In the genomic region with DNA sequence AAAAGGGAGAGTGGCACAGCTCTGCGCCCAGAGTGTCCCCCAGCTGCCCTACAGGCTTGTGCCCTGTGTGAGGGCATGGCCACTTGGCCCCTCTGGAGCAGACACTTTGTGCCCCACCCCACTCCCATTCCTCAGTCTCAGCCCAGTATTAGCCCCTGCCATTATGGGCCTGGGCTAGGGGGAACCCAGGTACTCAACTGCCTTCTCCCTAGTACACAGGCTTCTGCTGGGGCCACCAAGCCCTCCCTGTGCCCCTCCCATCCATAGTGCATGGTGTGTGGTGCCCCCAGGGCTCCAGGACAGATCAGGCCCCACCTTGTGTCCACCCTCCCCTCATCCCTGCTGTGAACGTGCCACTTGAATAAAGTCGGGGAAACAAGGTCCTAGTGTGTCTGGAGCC, we compare ENCODE assay signal across 18 mouse cellular contexts. TPM values are rescaled to one million over a fixed set of nuclear protein-coding genes. Genes with fewer than 3 reads are reported as not detected.
"Had no signal": no experiment of that assay in that cellular context is flagged by ENCODE, and none has a peak within 500 bp of the region (broad histone marks: within the 10 kb centered on the region; RNA-seq: fewer than 3 reads in every experiment).

No protein-coding gene starts in this region.

- H3K27ac ChIP-seq: kidney, embryonic 15.5 days; left cerebral cortex, adult 2 months; liver, embryonic 15.5 days; midbrain, embryonic 15.5 days had no signal

- ATAC-seq: lung, postnatal 0 days; midbrain, embryonic 15.5 days had no signal

- H3K4me3 ChIP-seq: kidney, embryonic 15.5 days; left cerebral cortex, adult 2 months; liver, embryonic 15.5 days; midbrain, embryonic 15.5 days had no signal

- H3K4me2 ChIP-seq: kidney, embryonic 15.5 days; liver, embryonic 15.5 days; midbrain, embryonic 15.5 days had no signal

- H3K4me1 ChIP-seq: kidney, embryonic 15.5 days; liver, embryonic 15.5 days; midbrain, embryonic 15.5 days had no signal

- H3K27me3 ChIP-seq: kidney, embryonic 15.5 days; liver, embryonic 15.5 days; midbrain, embryonic 15.5 days had no signal

- DNase-seq: kidney, postnatal 25 days; liver; lung, adult 2 months; lung, postnatal 36 days; right cerebral cortex, postnatal 25 days; thymus, postnatal 4 days had no signal

- H3K9me3 ChIP-seq: kidney, embryonic 15.5 days; liver, embryonic 15.5 days; midbrain, embryonic 15.5 days had no signal

- H3K9ac ChIP-seq: kidney, embryonic 15.5 days; liver, embryonic 15.5 days; midbrain, embryonic 15.5 days had no signal

RNA-seq across cellular contexts. Expression of gene Gm12845, which starts 50.3 kb away (rescaled TPM):
- total RNA-seq: layer of hippocampus, postnatal 25 days; left cerebral cortex, adult 2 months; left cerebral cortex, postnatal 14 days; megakaryocyte progenitor cell, adult 5-6 weeks had no signal
- polyA plus RNA-seq: kidney, embryonic 15.5 days; limb, embryonic 11.5 days; liver, embryonic 15.5 days; lung, adult 2 months; lung, postnatal 0 days; midbrain, embryonic 15.5 days; neural tube, embryonic 14.5 days; small intestine, adult 2 months; stomach, embryonic 16.5 days had no signal
